Mouse (Mus musculus): ENCODE results near the gene Sumo2.
"Not testable (repeated sequence)": the region's sequence is repeated elsewhere in the genome, so short reads cannot be mapped to it uniquely, and the experiment has no call there.

The Sumo2 gene

GRCm38 (mm10) chr11:115483278-115483677, 52.8 kb downstream of the Sumo2 start:
- in situ Hi-C loops (cut with MboI), result loop anchor here (10.0 kb wide), 2 partner anchors 232 to 332 kb away; partner anchors contain the start of genes Caskin2 and Tsen54

- in situ Hi-C loops (cut with MboI), result loop anchor here (10.0 kb wide), 2 partner anchors 233 to 333 kb away; partner anchors contain the start of genes Caskin2 and Tsen54
These were observed 54.4 kb downstream of the Sumo2 start for GRCm38 (mm10) chr11:115481553-115482259.

- in situ Hi-C loops (cut with MboI), result no loop called here
These were observed 57.7 kb downstream of the Sumo2 start for GRCm38 (mm10) chr11:115478296-115478938.

GRCm38 (mm10) chr11:115477388-115477787, 58.7 kb downstream of the Sumo2 start:
- in situ Hi-C loops (cut with MboI), result not testable (repeated sequence)

- in situ Hi-C loops (cut with MboI), result not testable (repeated sequence)
These were observed 59.4 kb downstream of the Sumo2 start for GRCm38 (mm10) chr11:115476630-115477029.

- in situ Hi-C loops (cut with MboI), result no loop called here
These were observed 60.3 kb downstream of the Sumo2 start for GRCm38 (mm10) chr11:115475758-115476237.

GRCm38 (mm10) chr11:115475025-115475757, 60.9 kb downstream of the Sumo2 start, which contains the start of gene Armc7:
Gene Armc7 (plus strand): TSS chr11:115475667.
- in situ Hi-C loops (cut with MboI), result no loop called here

- in situ Hi-C loops (cut with MboI), result no loop called here
These were observed 62.3 kb downstream of the Sumo2 start for GRCm38 (mm10) chr11:115473626-115474275.

All from mature B cell (primary cell).